Comparison of ENCODE assay signal across 11 mouse cellular contexts in the genomic region with DNA sequence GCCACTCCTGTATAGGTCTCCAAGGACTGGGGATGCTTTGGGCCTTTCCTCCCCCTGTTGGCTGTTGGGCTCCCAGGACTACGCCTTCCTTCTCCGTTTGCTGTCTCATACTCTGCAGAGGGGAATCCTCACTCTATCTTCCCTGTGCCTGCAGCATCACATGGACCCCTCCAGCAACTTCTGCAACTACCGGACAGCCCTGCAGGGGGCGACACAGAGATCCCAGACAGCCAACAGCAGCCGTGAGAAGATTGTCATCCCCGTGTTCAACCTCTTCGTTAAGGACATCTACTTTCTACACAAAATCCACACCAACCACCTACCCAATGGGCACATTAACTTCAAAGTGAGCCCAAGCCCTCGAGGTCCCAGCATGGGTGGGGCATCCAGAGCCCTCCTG. TPM values are rescaled to one million over a fixed set of nuclear protein-coding genes. Genes with fewer than 3 reads are reported as not detected.
DNase-seq lines count a peak whose midpoint lies in the region; ATAC-seq and TF ChIP-seq lines count a peak whose summit lies in the region.
"Had no signal": no experiment of that assay in that cellular context is flagged by ENCODE, and none has a peak within 500 bp of the region (broad histone marks: within the 10 kb centered on the region; RNA-seq: fewer than 3 reads in every experiment).

No protein-coding gene starts in this region.

- no peak overlapping the region for H3K9ac ChIP-seq in midbrain, embryonic 16.5 days (ENCODE audit: low read depth, low read length)
- H3K9ac ChIP-seq: liver, embryonic 13.5 days; neural tube, embryonic 13.5 days; stomach, embryonic 15.5 days had no signal

- 53% methylated on average over 8 of the region's 8 CpGs for WGBS in midbrain, embryonic 16.5 days

- H3K4me2 ChIP-seq in midbrain, embryonic 16.5 days (ENCODE audit: low read length): no peak overlapping the region
- H3K4me2 ChIP-seq: liver, embryonic 13.5 days; neural tube, embryonic 13.5 days; stomach, embryonic 15.5 days had no signal

- H3K9me3 ChIP-seq in midbrain, embryonic 16.5 days (replicated peaks; ENCODE audit: control insufficient read depth, low read length, poor library complexity, severe bottlenecking): no peaks in the 10 kb centered on the region
- H3K9me3 ChIP-seq: liver, embryonic 13.5 days; neural tube, embryonic 13.5 days; stomach, embryonic 15.5 days had no signal

- H3K4me3 ChIP-seq in layer of hippocampus, adult 2 months: no peak overlapping the region
- no peak overlapping the region for H3K4me3 ChIP-seq in midbrain, embryonic 16.5 days (ENCODE audit: low read depth, low read length)
- H3K4me3 ChIP-seq: liver, embryonic 13.5 days; neural tube, embryonic 13.5 days; stomach, embryonic 15.5 days had no signal

- H3K4me1 ChIP-seq in midbrain, embryonic 16.5 days (ENCODE audit: control insufficient read depth, insufficient read depth, low read length): no peaks in the 10 kb centered on the region
- H3K4me1 ChIP-seq: liver, embryonic 13.5 days; neural tube, embryonic 13.5 days; stomach, embryonic 15.5 days had no signal

- H3K36me3 ChIP-seq in midbrain, embryonic 16.5 days (ENCODE audit: control insufficient read depth, insufficient read depth, low read length): peaks cover 8% of the 10 kb centered on the region; the same call in 1 of the 2 replicates
- H3K36me3 ChIP-seq: liver, embryonic 13.5 days; neural tube, embryonic 13.5 days; stomach, embryonic 15.5 days had no signal

- H3K27me3 ChIP-seq in midbrain, embryonic 16.5 days (ENCODE audit: control insufficient read depth, insufficient read depth, low read depth, low read length): no peaks in the 10 kb centered on the region
- H3K27me3 ChIP-seq: liver, embryonic 13.5 days; neural tube, embryonic 13.5 days; stomach, embryonic 15.5 days had no signal

- 0 out of 2 replicates have a peak, but pooled peaks have one; percentile 28 for ATAC-seq in erythroblast, adult 5-6 weeks (replicated peaks; ENCODE audit: low FRiP score, poor library complexity, severe bottlenecking)
- ATAC-seq in midbrain, embryonic 16.5 days: no peak

- DNase-seq in cerebellum, adult 9-11 months: peak; percentile 35
- DNase-seq in cerebellum, postnatal 4 days (ENCODE audit: low spot score in 2 of 2): no peak
- DNase-seq in layer of hippocampus, adult 2 months (ENCODE audit: low spot score in 2 of 2): peak in 1 of 2 experiments; percentile 62
- DNase-seq in layer of hippocampus, postnatal 14 days (ENCODE audit: low spot score in 2 of 2): no peak
- DNase-seq in 416B (ENCODE audit: low read depth): peak; percentile 23
- DNase-seq in embryo, embryonic 9.5 days (ENCODE audit: extremely low spot score): no peak
- DNase-seq: liver, embryonic 13.5 days had no signal

- peak; percentile 77 for TF ChIP-seq CTCF in layer of hippocampus, adult 2 months (conservative IDR thresholded peaks at IDR 0.05)

- no peak overlapping the region for H3K27ac ChIP-seq in layer of hippocampus, adult 2 months
- H3K27ac ChIP-seq in midbrain, embryonic 16.5 days (ENCODE audit: low read length): no peak overlapping the region
- H3K27ac ChIP-seq: liver, embryonic 13.5 days; neural tube, embryonic 13.5 days; stomach, embryonic 15.5 days had no signal

RNA-seq across cellular contexts. Expression of a gene that starts 51.0 kb away (rescaled TPM):
- total RNA-seq in layer of hippocampus, adult 2 months (2021): 10 to 100 TPM in 1 of 2 experiments, 1 to 10 TPM in 1; 9.7 to 10.5 TPM
- total RNA-seq in layer of hippocampus, postnatal 14 days (2021): 10 to 100 TPM; 10.9 to 12.8 TPM
- total RNA-seq in erythroblast, adult 5-6 weeks (2015; ENCODE audit: low replicate concordance): 37.6 and 63.2 TPM in 2 replicates
- 42.8 and 43.2 TPM in 2 replicates for total RNA-seq in erythroblast, adult 5-6 weeks (2017; ENCODE audit: low replicate concordance)
- polyA plus RNA-seq in midbrain, embryonic 16.5 days (2015; fragmentation: Nextera tagmentation; extraction: Ambion mirVana): 10.4 and 11.8 TPM in 2 replicates

Comparison
In these comparisons a context has a peak if more than half of its experiments do, and no peak if none do; other contexts are left out.
1. DNase-seq: peak in cerebellum, adult 9-11 months (single experiment) and 416B (single experiment); none in cerebellum, postnatal 4 days (0 of 2), layer of hippocampus, postnatal 14 days (0 of 2) and embryo, embryonic 9.5 days (single experiment).